Mouse (Mus musculus): ENCODE measurements around the gene Acvr2b.
"Not testable (repeated sequence)": the region's sequence is repeated elsewhere in the genome, so short reads cannot be mapped to it uniquely, and the experiment has no call there.

The Acvr2b gene

GRCm38 (mm10) chr9:119401801-119402214 is at the start of gene Acvr2b:
Gene Acvr2b (plus strand): TSS chr9:119402118.
- DNase-seq: peak; percentile 95

DNA sequence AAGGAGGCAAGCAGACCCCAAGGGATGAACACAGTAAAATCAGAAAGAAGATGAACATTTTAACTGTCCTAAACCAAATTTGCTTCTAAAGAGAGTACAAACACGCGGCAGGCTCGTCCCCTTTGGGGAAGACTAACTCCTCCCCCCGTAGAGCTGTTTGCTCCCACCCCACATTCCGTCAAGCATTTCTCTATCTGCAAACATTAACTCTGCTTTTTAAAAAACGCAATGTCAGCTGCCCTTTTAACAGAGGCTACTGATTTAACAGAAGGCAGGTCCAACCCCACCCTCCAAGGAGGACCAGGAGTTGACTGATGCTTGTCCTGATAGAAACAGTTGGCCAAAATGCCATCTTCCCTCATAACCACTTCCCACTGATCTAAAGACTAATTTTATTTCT is 48.0 kb upstream of the Acvr2b start:
- DNase-seq: no peak

- DNase-seq: no peak
Measured at GRCm38 (mm10) chr9:119355943-119356342, 46.0 kb upstream of the Acvr2b start.

GRCm38 (mm10) chr9:119357331-119358057 is 44.4 kb upstream of the Acvr2b start, which contains the start of gene Xylb:
Gene Xylb (plus strand): TSS chr9:119357381.
- DNase-seq: peak; percentile 92

GRCm38 (mm10) chr9:119358058-119358429 is 43.9 kb upstream of the Acvr2b start:
- DNase-seq: no peak

DNA sequence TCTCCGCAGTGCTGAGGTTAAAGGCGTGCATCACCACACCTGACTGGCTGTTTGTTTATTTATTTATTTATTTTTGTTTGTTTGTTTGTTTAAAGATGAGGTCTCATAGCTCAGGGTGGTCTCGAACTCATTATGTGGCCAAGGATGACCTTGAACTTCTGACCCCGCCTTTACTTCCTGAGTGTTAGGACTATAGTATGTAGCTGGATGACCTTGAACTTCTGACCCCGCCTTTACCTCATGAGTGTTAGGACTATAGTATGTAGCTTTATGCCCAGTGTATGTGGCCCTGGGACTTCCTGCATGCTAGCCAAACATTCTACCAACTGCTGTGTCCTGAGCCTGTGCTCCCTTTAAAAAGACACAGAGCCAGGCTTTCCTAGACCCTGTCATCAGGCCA is 40.5 kb upstream of the Acvr2b start:
- no peak for DNase-seq

DNA sequence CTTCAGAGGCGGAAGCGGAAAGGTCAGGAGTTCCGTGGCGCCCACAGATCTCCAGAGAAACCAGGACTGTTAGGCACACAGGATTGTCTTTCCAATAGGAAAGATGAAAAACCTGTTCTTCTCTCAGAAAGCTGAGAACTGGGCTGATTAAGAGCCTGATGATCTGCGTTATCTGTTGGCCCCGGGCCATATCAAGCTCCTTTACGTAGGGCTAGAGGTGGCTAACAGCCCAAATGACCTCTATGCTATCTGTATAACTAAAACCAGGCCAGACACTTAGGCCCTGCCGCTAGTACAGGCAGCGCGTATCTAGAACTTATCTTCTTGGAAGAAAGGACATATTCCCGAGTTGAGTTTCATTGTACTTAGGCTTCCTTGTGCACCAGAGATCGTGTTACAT is 38.7 kb upstream of the Acvr2b start:
- no peak for DNase-seq

DNA sequence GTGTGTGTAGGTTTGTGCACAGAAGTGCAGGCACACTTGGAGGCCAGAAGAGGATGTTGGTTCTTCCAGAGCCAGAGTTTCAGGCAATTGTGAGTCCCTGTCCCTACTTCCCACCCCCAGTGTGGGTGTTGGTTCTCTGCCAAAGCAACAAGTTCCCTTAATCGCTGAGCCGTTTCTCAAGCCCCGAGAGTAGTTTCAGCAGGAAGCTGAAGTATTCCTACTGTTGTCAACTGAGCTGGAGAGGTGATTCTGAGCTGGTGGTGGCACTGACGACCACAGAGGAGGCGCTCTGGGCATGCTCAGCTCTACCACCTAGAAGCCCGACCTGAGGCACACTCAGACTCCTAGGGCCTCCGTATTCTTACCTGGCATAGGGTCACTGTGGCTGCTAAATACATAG is 36.6 kb upstream of the Acvr2b start, which contains the start of gene Slc22a14:
Gene Slc22a14 (minus strand): TSS at position 270 of the 400 bp plus-strand sequence.
- no peak for DNase-seq

DNA sequence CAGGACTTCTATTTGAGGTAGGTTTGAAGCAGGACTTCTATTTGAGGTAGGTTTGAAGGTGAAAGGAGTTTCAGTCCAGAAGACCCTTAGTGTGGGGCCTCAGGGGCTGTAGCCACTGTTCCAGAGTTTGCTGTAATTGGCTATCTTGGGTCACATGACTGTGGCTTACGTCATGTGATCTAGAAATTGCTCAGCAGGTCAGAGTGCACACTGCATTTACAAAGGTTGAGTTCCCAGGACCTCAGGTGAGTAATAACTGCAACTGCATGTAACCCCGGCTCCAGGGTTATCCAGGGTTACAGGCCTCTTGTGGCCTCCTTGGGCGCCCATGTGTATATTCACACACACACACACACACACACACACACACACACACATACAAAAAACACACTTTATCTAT is 33.6 kb upstream of the Acvr2b start:
- DNase-seq: no peak

GRCm38 (mm10) chr9:119370770-119371169 is 31.1 kb upstream of the Acvr2b start:
- not testable (repeated sequence) for DNase-seq

GRCm38 (mm10) chr9:119371251-119371650 is 30.7 kb upstream of the Acvr2b start:
- DNase-seq: no peak

GRCm38 (mm10) chr9:119375008-119375407 is 26.9 kb upstream of the Acvr2b start:
- no peak for DNase-seq

DNA sequence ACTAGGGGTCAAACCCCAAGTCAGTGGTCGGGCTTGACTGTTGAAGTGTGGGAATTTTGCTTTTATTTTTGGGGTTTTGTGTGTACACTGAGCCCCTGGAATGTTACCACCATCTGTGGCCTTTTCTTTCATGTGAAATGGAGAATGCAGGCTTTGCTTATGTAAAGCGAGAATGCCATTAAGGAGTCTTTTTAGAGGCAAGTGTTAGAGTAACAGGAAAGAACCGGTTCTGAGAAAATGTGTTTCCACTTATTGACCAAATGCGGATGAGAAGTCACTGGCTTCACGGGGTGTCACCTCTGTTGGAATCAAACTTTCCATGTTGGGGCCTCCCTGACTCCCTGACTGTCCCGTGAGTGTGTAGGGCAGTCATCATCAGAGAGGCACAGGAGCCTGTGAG is 26.4 kb upstream of the Acvr2b start:
- no peak for DNase-seq

- DNase-seq: no peak
Measured at GRCm38 (mm10) chr9:119378231-119378630, 23.7 kb upstream of the Acvr2b start.

DNA sequence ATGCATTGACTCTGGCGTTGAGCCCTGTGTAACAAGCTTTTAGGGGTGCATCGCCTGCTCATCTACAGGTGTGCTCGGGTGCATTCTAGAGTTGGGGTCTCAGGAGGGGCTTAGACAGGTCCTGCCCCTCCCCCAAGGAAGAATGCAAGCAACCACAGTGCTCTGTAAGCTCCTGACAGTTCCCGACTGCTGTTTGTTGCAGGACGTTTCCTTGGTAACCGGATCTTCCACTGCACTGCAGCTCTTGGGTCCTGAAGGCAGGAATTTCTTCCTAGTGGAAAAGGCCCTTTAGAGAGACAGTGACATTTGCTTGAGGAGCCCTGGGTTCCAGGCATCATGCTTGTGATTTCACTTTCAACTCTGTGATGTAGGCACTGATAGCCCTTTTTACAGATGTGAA is 19.3 kb upstream of the Acvr2b start:
- no peak for DNase-seq

- DNase-seq: no peak
Measured at GRCm38 (mm10) chr9:119388956-119389355, 13.0 kb upstream of the Acvr2b start.

DNA sequence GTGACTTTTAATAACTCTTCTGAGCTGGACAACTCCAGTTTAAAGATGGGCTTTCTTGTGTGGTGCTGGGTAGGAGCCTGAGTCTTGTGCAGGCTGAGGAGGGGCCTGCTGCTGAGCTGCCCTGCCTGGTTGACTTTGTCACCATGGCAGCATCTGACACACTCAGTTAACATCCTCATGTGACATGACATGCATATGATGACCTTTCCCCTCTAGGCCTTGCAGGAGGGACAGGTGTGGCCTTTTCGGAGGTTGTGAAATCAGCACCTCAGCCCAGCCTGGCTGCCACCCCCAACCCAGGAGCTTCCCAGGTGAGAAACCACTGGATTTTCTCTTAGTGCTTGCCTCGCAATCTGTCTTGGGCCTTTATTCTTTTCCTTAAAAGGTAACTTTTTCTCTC is 11.7 kb upstream of the Acvr2b start:
- DNase-seq: no peak

DNA sequence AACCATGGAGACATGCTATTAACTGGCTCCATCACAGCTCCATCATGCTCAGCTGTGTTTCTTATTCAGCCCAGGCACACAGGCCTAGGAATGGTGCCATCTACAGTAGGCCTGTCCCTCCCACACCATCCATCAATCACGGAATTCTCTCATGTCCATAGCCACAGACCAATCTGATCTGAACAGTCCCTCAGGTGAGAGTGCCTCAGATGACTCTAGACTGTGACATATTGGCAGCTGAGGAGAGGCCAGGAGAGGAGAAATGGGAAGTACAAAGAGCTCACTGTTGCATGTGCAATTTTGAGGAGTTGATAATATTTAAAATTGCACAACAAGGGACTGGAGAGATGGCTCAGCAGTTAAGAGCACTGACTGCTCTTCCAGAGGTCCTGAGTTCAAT is 7.1 kb upstream of the Acvr2b start:
- DNase-seq: no peak

DNA sequence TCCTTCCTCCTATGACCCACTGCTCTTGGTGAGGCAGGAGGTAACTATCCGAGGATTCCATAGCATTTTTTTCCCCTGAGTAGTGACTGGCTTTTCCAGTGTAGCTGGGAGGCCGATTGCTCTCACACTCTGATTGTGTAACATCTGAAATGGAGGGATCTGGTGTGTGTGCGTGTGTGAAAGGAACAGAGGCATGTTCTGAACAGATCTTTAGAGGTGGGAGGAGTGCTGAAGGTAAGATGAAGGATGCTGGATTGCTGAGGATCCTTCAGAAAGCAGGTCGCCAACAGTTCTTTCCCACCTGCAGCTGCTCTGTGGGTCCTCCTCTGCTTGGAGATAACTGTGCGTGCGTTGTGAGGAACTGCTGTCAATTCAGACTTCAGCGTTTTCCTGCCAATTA is 567 bp upstream of the Acvr2b start:
- no peak for DNase-seq

GRCm38 (mm10) chr9:119402253-119403235 is 626 bp downstream of the Acvr2b start:
- peak; percentile 49 for DNase-seq

DNA sequence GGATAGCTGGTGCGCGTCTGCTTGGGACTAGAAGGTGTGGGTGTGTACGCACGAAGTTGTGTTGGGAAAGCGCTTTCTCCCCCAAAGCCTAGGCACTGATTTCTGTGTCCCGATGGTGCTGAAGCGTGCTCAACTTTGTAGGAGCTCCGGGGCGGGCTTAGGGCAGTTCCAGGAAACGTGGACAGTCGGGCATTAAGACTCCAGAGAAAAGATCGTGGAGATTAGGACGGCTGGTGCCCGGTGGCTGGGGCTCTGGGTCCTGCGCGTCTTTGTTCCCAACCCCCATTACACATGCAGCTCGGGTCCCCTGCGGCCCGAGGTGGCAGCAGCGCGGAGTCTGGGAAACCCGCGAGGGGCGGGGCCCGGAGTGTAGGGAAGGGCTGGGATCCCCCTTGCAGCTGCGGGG is 1.3 kb downstream of the Acvr2b start:
- peak; percentile 44 for DNase-seq

GRCm38 (mm10) chr9:119404090-119404489 is 2.2 kb downstream of the Acvr2b start:
- no peak for DNase-seq

DNA sequence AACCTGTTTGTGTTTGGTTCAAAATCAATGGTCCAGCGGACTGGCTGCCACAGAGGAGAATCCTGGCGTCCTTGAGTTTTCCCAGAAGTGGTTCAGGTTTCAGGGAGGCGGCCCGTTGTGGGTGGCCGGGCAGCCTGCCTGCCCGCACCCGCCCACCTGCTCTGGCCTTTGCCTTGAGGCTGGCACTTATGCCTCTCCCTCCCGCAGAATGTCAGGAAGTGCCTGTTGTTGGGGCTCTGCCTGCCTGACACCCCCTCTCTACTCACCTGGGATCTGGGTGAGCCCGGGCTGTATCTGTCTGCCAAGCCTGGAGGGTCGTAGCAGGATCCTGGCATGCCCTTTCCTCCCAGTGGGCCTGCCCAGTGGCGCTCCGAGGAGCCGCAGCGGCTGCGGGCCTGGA is 6.0 kb downstream of the Acvr2b start:
- DNase-seq: no peak
